Mouse (Mus musculus): ENCODE measurements around the gene Uqcr11. TPM values are rescaled to one million over a fixed set of nuclear protein-coding genes. Genes with fewer than 3 reads are reported as not detected.

Gene Uqcr11
- polyA plus RNA-seq, 1 experiment, result 1,025 TPM

GRCm38 (mm10) chr10:80395025-80395627, 11.5 kb downstream of the Uqcr11 start:
- TF ChIP-seq FOSL1 (IDR thresholded peaks at IDR 0.05; ENCODE audit: insufficient read depth, low read length, poor library complexity, severe bottlenecking) (no peak), CEBPB (IDR thresholded peaks at IDR 0.05; ENCODE audit: low read depth) (no peak), USF1 (IDR thresholded peaks at IDR 0.05; ENCODE audit: low read depth) (no peak), MYOG (IDR thresholded peaks at IDR 0.05; ENCODE audit: control insufficient read depth, extremely low read depth, insufficient read length) (no peak), MAX (IDR thresholded peaks at IDR 0.05) (no peak), CTCF (IDR thresholded peaks at IDR 0.05; ENCODE audit: control insufficient read depth, insufficient read depth, insufficient read length) (no peak), MYOD1 (IDR thresholded peaks at IDR 0.05; ENCODE audit: control insufficient read depth, insufficient read length, low read depth) (no peak)
- H3K79me2 ChIP-seq (ENCODE audit: control insufficient read depth, insufficient read depth), result peaks cover 42% of the 10 kb centered on the region
- H3K79me3 ChIP-seq (ENCODE audit: low read depth), result peaks cover 30% of the 10 kb centered on the region
- no peak overlapping the region for H3ac ChIP-seq (ENCODE audit: control insufficient read depth, insufficient read length, low read depth)
- H3K4me3 ChIP-seq (ENCODE audit: insufficient read depth, poor library complexity, severe bottlenecking), result no peak overlapping the region
- H3K36me3 ChIP-seq (ENCODE audit: control insufficient read depth, insufficient read depth), result peaks cover 72% of the 10 kb centered on the region
- no peaks in the 10 kb centered on the region for H3K27me3 ChIP-seq (ENCODE audit: control insufficient read depth, insufficient read depth, insufficient read length)

- Histone ChIP-seq H3ac (ENCODE audit: control insufficient read depth, insufficient read length, low read depth) (no peak overlapping the region), H3K79me3 (ENCODE audit: low read depth) (peaks cover 21% of the 10 kb centered on the region), H3K79me2 (ENCODE audit: control insufficient read depth, insufficient read depth) (peaks cover 32% of the 10 kb centered on the region), H3K27me3 (ENCODE audit: control insufficient read depth, insufficient read depth, insufficient read length) (no peaks in the 10 kb centered on the region), H3K4me3 (ENCODE audit: insufficient read depth, poor library complexity, severe bottlenecking) (no peak overlapping the region), H3K36me3 (ENCODE audit: control insufficient read depth, insufficient read depth) (peaks cover 75% of the 10 kb centered on the region)
- TF ChIP-seq MYOD1 (IDR thresholded peaks at IDR 0.05; ENCODE audit: control insufficient read depth, insufficient read length, low read depth), result no peak
- no peak for TF ChIP-seq CTCF (IDR thresholded peaks at IDR 0.05; ENCODE audit: control insufficient read depth, insufficient read depth, insufficient read length)
- TF ChIP-seq CEBPB (IDR thresholded peaks at IDR 0.05; ENCODE audit: low read depth), result no peak
- TF ChIP-seq USF1 (IDR thresholded peaks at IDR 0.05; ENCODE audit: low read depth), result no peak
- TF ChIP-seq FOSL1 (IDR thresholded peaks at IDR 0.05; ENCODE audit: insufficient read depth, low read length, poor library complexity, severe bottlenecking), result no peak
Measured at GRCm38 (mm10) chr10:80392687-80393086, 13.9 kb downstream of the Uqcr11 start.

GRCm38 (mm10) chr10:80390697-80391096, 15.9 kb downstream of the Uqcr11 start:
- H3K36me3 ChIP-seq (ENCODE audit: control insufficient read depth, insufficient read depth), result peaks cover 56% of the 10 kb centered on the region
- no peak overlapping the region for H3K4me3 ChIP-seq (ENCODE audit: insufficient read depth, poor library complexity, severe bottlenecking)
- H3K79me3 ChIP-seq (ENCODE audit: low read depth), result peaks cover 15% of the 10 kb centered on the region
- no peak overlapping the region for H3ac ChIP-seq (ENCODE audit: control insufficient read depth, insufficient read length, low read depth)
- H3K79me2 ChIP-seq (ENCODE audit: control insufficient read depth, insufficient read depth), result peaks cover 29% of the 10 kb centered on the region
- TF ChIP-seq MAX (IDR thresholded peaks at IDR 0.05), result no peak
- no peak for TF ChIP-seq MYOG (IDR thresholded peaks at IDR 0.05; ENCODE audit: control insufficient read depth, extremely low read depth, insufficient read length)
- TF ChIP-seq CTCF (IDR thresholded peaks at IDR 0.05; ENCODE audit: control insufficient read depth, insufficient read depth, insufficient read length), result no peak
- no peak for TF ChIP-seq MYOD1 (IDR thresholded peaks at IDR 0.05; ENCODE audit: control insufficient read depth, insufficient read length, low read depth)
- no peak for TF ChIP-seq FOSL1 (IDR thresholded peaks at IDR 0.05; ENCODE audit: insufficient read depth, low read length, poor library complexity, severe bottlenecking)
- no peak for TF ChIP-seq USF1 (IDR thresholded peaks at IDR 0.05; ENCODE audit: low read depth)
- no peak for TF ChIP-seq CEBPB (IDR thresholded peaks at IDR 0.05; ENCODE audit: low read depth)
- no peaks in the 10 kb centered on the region for H3K27me3 ChIP-seq (ENCODE audit: control insufficient read depth, insufficient read depth, insufficient read length)

GRCm38 (mm10) chr10:80389185-80389708, 17.4 kb downstream of the Uqcr11 start:
- Histone ChIP-seq H3K27me3 (ENCODE audit: control insufficient read depth, insufficient read depth, insufficient read length) (no peaks in the 10 kb centered on the region), H3K4me3 (ENCODE audit: insufficient read depth, poor library complexity, severe bottlenecking) (no peak overlapping the region), H3K79me2 (ENCODE audit: control insufficient read depth, insufficient read depth) (peaks cover 31% of the 10 kb centered on the region), H3K36me3 (ENCODE audit: control insufficient read depth, insufficient read depth) (peaks cover 55% of the 10 kb centered on the region), H3K79me3 (ENCODE audit: low read depth) (peaks cover 27% of the 10 kb centered on the region), H3ac (ENCODE audit: control insufficient read depth, insufficient read length, low read depth) (no peak overlapping the region)
- TF ChIP-seq CEBPB (IDR thresholded peaks at IDR 0.05; ENCODE audit: low read depth) (no peak), USF1 (IDR thresholded peaks at IDR 0.05; ENCODE audit: low read depth) (no peak), CTCF (IDR thresholded peaks at IDR 0.05; ENCODE audit: control insufficient read depth, insufficient read depth, insufficient read length) (no peak), MYOD1 (IDR thresholded peaks at IDR 0.05; ENCODE audit: control insufficient read depth, insufficient read length, low read depth) (no peak), MYOG (IDR thresholded peaks at IDR 0.05; ENCODE audit: control insufficient read depth, extremely low read depth, insufficient read length) (no peak), FOSL1 (IDR thresholded peaks at IDR 0.05; ENCODE audit: insufficient read depth, low read length, poor library complexity, severe bottlenecking) (no peak), MAX (IDR thresholded peaks at IDR 0.05) (no peak)

DNA sequence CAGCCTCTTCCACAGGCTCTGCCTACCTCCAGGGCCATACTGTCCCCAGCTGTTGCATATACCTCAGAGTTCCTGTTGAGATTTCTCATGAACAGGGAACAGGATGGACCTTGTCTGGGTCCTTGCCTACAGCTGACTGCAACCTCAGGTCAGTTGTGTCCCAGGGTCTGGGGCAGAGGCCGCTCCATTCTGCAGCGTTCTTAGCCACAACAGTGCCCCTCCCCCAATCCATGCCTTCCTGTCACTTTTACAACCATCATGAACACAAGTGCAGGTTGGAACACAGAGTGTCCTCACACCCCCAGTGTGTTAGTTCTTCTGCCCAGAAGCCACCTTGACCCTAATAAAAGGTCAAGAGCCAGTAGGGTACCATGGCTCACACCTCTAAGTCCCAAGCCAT, 17.9 kb downstream of the Uqcr11 start:
- peaks cover 31% of the 10 kb centered on the region for H3K79me3 ChIP-seq (ENCODE audit: low read depth)
- H3K36me3 ChIP-seq (ENCODE audit: control insufficient read depth, insufficient read depth), result peaks cover 54% of the 10 kb centered on the region
- no peaks in the 10 kb centered on the region for H3K27me3 ChIP-seq (ENCODE audit: control insufficient read depth, insufficient read depth, insufficient read length)
- no peak overlapping the region for H3ac ChIP-seq (ENCODE audit: control insufficient read depth, insufficient read length, low read depth)
- peaks cover 36% of the 10 kb centered on the region for H3K79me2 ChIP-seq (ENCODE audit: control insufficient read depth, insufficient read depth)
- TF ChIP-seq MYOG (IDR thresholded peaks at IDR 0.05; ENCODE audit: control insufficient read depth, extremely low read depth, insufficient read length) (no peak), USF1 (IDR thresholded peaks at IDR 0.05; ENCODE audit: low read depth) (no peak), MAX (IDR thresholded peaks at IDR 0.05) (no peak), MYOD1 (IDR thresholded peaks at IDR 0.05; ENCODE audit: control insufficient read depth, insufficient read length, low read depth) (no peak), CEBPB (IDR thresholded peaks at IDR 0.05; ENCODE audit: low read depth) (no peak), FOSL1 (IDR thresholded peaks at IDR 0.05; ENCODE audit: insufficient read depth, low read length, poor library complexity, severe bottlenecking) (no peak), CTCF (IDR thresholded peaks at IDR 0.05; ENCODE audit: control insufficient read depth, insufficient read depth, insufficient read length) (no peak)
- no peak overlapping the region for H3K4me3 ChIP-seq (ENCODE audit: insufficient read depth, poor library complexity, severe bottlenecking)

All from C2C12 (cell line).